Mouse (Mus musculus): ENCODE results near the gene Epas1.

- TF ChIP-seq CTCF (IDR thresholded peaks at IDR 0.05; ENCODE audit: low read depth, low read length) (no peak), POLR2A (IDR thresholded peaks at IDR 0.05; ENCODE audit: insufficient read depth, low read length) (no peak)
Measured at GRCm38 (mm10) chr17:86744943-86745342, 8.6 kb upstream of the Epas1 start.

Measured in ES-Bruce4 (cell line).